Mouse (Mus musculus) liver, embryonic 11.5 days (tissue): ENCODE measurements around the gene Cbx8. TPM values are rescaled to one million over a fixed set of nuclear protein-coding genes. Genes with fewer than 3 reads are reported as not detected.

Experiments
- ATAC-seq: fragments of 200-750 bp; cut with Nextera tagmentation; replicated peaks from 2 replicates; pipeline ENCODE4 v1.8.0; 2017; ENCODE audit warnings: moderate number of reproducible peaks, mild to moderate bottlenecking, moderate TSS enrichment, moderate library complexity; ENCODE audit not compliant: low FRiP score
- DNase-seq: peaks from one replicate; pipeline ENCODE4 v3.0.0-alpha.2; 2017; ENCODE audit warnings: low spot score
- H3K27ac ChIP-seq: fragments of 300-500 bp; sonication (generic); 2 replicates; pipeline ENCODE4 v1.5.1; 2014; ENCODE audit warnings: mild to moderate bottlenecking, low read depth, low read length, control low read depth
- H3K27me3 ChIP-seq: fragments of 300-500 bp; sonication (generic); replicated peaks from 2 replicates; pipeline ENCODE4 v1.6.1; 2014; ENCODE audit warnings: low read length, mixed read lengths; ENCODE audit not compliant: control insufficient read depth, insufficient read depth
- H3K36me3 ChIP-seq: fragments of 300-500 bp; sonication (generic); 2 replicates; pipeline ENCODE4 v1.6.1; 2014; ENCODE audit warnings: mild to moderate bottlenecking, low read length, moderate library complexity, mixed read lengths; ENCODE audit not compliant: control insufficient read depth, insufficient read depth
- H3K4me1 ChIP-seq: fragments of 300-500 bp; sonication (generic); replicated peaks from 2 replicates; pipeline ENCODE4 v1.6.1; 2014; ENCODE audit warnings: low read length, mixed read lengths; ENCODE audit not compliant: control insufficient read depth, insufficient read depth
- H3K4me2 ChIP-seq: fragments of 300-500 bp; sonication (generic); 2 replicates; pipeline ENCODE4 v1.6.1; 2014; ENCODE audit warnings: mild to moderate bottlenecking, control low read depth, moderate library complexity
- H3K4me3 ChIP-seq: fragments of 300-500 bp; sonication (generic); 2 replicates; pipeline ENCODE4 v1.5.1; 2014; ENCODE audit warnings: low read depth, low read length, control low read depth
- H3K9ac ChIP-seq: fragments of 300-500 bp; sonication (generic); 2 replicates; pipeline ENCODE4 v1.6.1; 2014; ENCODE audit warnings: low read depth, low read length, control low read depth
- H3K9me3 ChIP-seq: fragments of 300-500 bp; sonication (generic); 2 replicates; pipeline ENCODE4 v1.6.1; 2016; ENCODE audit warnings: low read length, inconsistent platforms, mixed read lengths; ENCODE audit not compliant: control insufficient read depth
- WGBS: fragments of 180-500 bp; shearing (Covaris S2); extraction: QIAGEN DNeasy Blood & Tissue Kit; methylation state at CpG from one replicate; pipeline ENCODE4 v1.1.7; 2014; 5-methylcytosine and 5-hydroxymethylcytosine counted together
- polyA plus RNA-seq: library from polyadenylated mRNA; unstranded; fragments of >200 nt; fragmentation: Nextera tagmentation; extraction: Ambion mirVana; gene quantifications from 2 replicates; pipeline ENCODE4 v1.2.1, GENCODE M21; 2014

Gene Cbx8
- polyA plus RNA-seq, 1 experiment from 2014 or later, result 7.1 TPM

GRCm38 (mm10) chr11:119066841-119067240, 26.1 kb upstream of the Cbx8 start:
- peaks cover 35% of the 10 kb centered on the region for H3K27me3 ChIP-seq
- no peak overlapping the region for H3K27ac ChIP-seq
- H3K36me3 ChIP-seq, result no peaks in the 10 kb centered on the region
- no peak overlapping the region for H3K9ac ChIP-seq
- DNase-seq (no peak), ATAC-seq (no peak)
- H3K4me3 ChIP-seq, result no peak overlapping the region
- WGBS, result 78% methylated on average over 8 of the region's 8 CpGs
- H3K4me1 ChIP-seq, result no peaks in the 10 kb centered on the region
- H3K9me3 ChIP-seq, result no peaks in the 10 kb centered on the region
- no peak overlapping the region for H3K4me2 ChIP-seq

- Histone ChIP-seq H3K27ac (no peak overlapping the region), H3K4me3 (no peak overlapping the region), H3K9me3 (no peaks in the 10 kb centered on the region), H3K36me3 (no peaks in the 10 kb centered on the region), H3K27me3 (peaks cover 96% of the 10 kb centered on the region), H3K4me2 (no peak overlapping the region), H3K9ac (no peak overlapping the region), H3K4me1 (peaks cover 10% of the 10 kb centered on the region)
- ATAC-seq (no peak), DNase-seq (no peak)
- WGBS, result 14% methylated on average over 3 of the region's 3 CpGs
Observed at GRCm38 (mm10) chr11:119059256-119059655, 18.5 kb upstream of the Cbx8 start.

- no peak for ATAC-seq
- no peak overlapping the region for H3K27ac ChIP-seq
- H3K27me3 ChIP-seq, result peaks cover 100% of the 10 kb centered on the region
- peak overlapping the region; percentile 82; the same call in 1 of the 2 replicates for H3K4me2 ChIP-seq
- peak; percentile 36 for DNase-seq
- H3K9ac ChIP-seq, result no peak overlapping the region
- peaks cover 12% of the 10 kb centered on the region for H3K4me1 ChIP-seq
- WGBS, result 4% methylated on average over 58 of the region's 58 CpGs
- H3K9me3 ChIP-seq, result no peaks in the 10 kb centered on the region
- H3K36me3 ChIP-seq, result no peaks in the 10 kb centered on the region
- 0 out of 2 replicates have a peak overlapping the region, but pooled peaks have one; percentile 8 for H3K4me3 ChIP-seq
Observed at GRCm38 (mm10) chr11:119058041-119058995, 17.5 kb upstream of the Cbx8 start.

- peak overlapping the region; percentile 55 for H3K4me3 ChIP-seq
- H3K4me1 ChIP-seq, result peaks cover 12% of the 10 kb centered on the region
- peak; percentile 39 for DNase-seq
- WGBS, result 1% methylated on average over 9 of the region's 9 CpGs
- H3K27me3 ChIP-seq, result peaks cover 100% of the 10 kb centered on the region
- no peaks in the 10 kb centered on the region for H3K9me3 ChIP-seq
- no peak overlapping the region for H3K27ac ChIP-seq
- no peak for ATAC-seq
- H3K4me2 ChIP-seq, result peak overlapping the region; percentile 82
- peak overlapping the region; percentile 74 for H3K9ac ChIP-seq
- no peaks in the 10 kb centered on the region for H3K36me3 ChIP-seq
Observed at GRCm38 (mm10) chr11:119057291-119057690, 16.5 kb upstream of the Cbx8 start.

- peak overlapping the region; percentile 55 for H3K4me3 ChIP-seq
- peak overlapping the region; percentile 74 for H3K9ac ChIP-seq
- no peak overlapping the region for H3K27ac ChIP-seq
- H3K4me1 ChIP-seq, result peaks cover 12% of the 10 kb centered on the region
- peak overlapping the region; percentile 82 for H3K4me2 ChIP-seq
- H3K27me3 ChIP-seq, result peaks cover 100% of the 10 kb centered on the region
- H3K36me3 ChIP-seq, result no peaks in the 10 kb centered on the region
- DNase-seq, result peak; percentile 77
- ATAC-seq, result no peak; the same call in 1 of the 2 replicates
- WGBS, result under 1% methylated on average over 61 of the region's 65 CpGs
- H3K9me3 ChIP-seq, result no peaks in the 10 kb centered on the region
Observed at GRCm38 (mm10) chr11:119056301-119057211, 15.8 kb upstream of the Cbx8 start.

- no peak overlapping the region for H3K9ac ChIP-seq
- DNase-seq (no peak), ATAC-seq (no peak)
- H3K9me3 ChIP-seq, result no peaks in the 10 kb centered on the region
- no peak overlapping the region for H3K27ac ChIP-seq
- peaks cover 100% of the 10 kb centered on the region for H3K27me3 ChIP-seq
- peak overlapping the region; percentile 82 for H3K4me2 ChIP-seq
- H3K4me1 ChIP-seq, result peaks cover 12% of the 10 kb centered on the region
- peak overlapping the region; percentile 55 for H3K4me3 ChIP-seq
- 2% methylated on average over 32 of the region's 32 CpGs for WGBS
- no peaks in the 10 kb centered on the region for H3K36me3 ChIP-seq
Observed at GRCm38 (mm10) chr11:119055571-119056131, 14.9 kb upstream of the Cbx8 start.

- Histone ChIP-seq H3K27ac (no peak overlapping the region), H3K9me3 (no peaks in the 10 kb centered on the region), H3K4me2 (peak overlapping the region; percentile 63), H3K36me3 (no peaks in the 10 kb centered on the region), H3K4me1 (peaks cover 12% of the 10 kb centered on the region), H3K27me3 (peaks cover 100% of the 10 kb centered on the region), H3K4me3 (no peak overlapping the region), H3K9ac (no peak overlapping the region)
- DNase-seq, result peak; percentile 56
- 3% methylated on average over 47 of the region's 47 CpGs for WGBS
- ATAC-seq, result no peak
Observed at GRCm38 (mm10) chr11:119054351-119055345, 13.9 kb upstream of the Cbx8 start.
